Mouse (Mus musculus): Measurements from ENCODE around the gene Cga.

DNA sequence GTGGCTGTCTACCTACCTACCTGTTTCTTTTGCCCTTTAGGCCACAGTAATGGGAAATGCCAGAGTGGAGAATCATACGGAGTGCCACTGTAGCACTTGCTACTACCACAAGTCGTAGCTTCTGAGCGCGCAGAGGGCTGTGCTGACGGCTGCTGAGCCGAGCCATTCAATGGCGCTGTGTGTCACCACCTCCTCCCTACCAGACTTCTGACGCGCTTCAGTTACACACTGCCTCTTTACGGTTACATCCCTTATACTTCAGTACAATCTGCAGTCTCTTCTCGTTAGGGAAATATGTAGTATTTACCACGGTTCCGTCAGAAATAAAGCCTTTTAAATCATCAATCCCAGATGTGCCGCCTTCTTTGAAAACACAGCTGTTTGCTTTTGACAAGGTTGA is 13.4 kb downstream of the Cga start:
- TF ChIP-seq MYOD1 (IDR thresholded peaks at IDR 0.05; ENCODE audit: control insufficient read depth in 1 of 3, insufficient read length in 2 of 3, low read depth in 2 of 3) (no peak), POLR2A (IDR thresholded peaks at IDR 0.05; ENCODE audit: insufficient read length, low read depth) (no peak), USF1 (IDR thresholded peaks at IDR 0.05; ENCODE audit: low read depth) (no peak), MAX (IDR thresholded peaks at IDR 0.05; ENCODE audit: low read depth) (no peak), TCF12 (IDR thresholded peaks at IDR 0.05; ENCODE audit: insufficient read depth, poor library complexity, severe bottlenecking) (no peak), TCF3 (IDR thresholded peaks at IDR 0.05; ENCODE audit: insufficient read length, low read depth) (no peak), CEBPB (IDR thresholded peaks at IDR 0.05; ENCODE audit: insufficient read depth, poor library complexity, severe bottlenecking) (no peak), SRF (IDR thresholded peaks at IDR 0.05; ENCODE audit: control insufficient read depth, insufficient read length, low read depth) (no peak)

Measured in myocyte (in vitro differentiated cells).